Mouse (Mus musculus) heart, embryonic 15.5 days (tissue): ENCODE results near the gene Krt27. TPM values are rescaled to one million over a fixed set of nuclear protein-coding genes. Genes with fewer than 3 reads are reported as not detected.

Experiments
- ATAC-seq: fragments of 200-750 bp; cut with Nextera tagmentation; replicated peaks from 2 replicates; pipeline ENCODE4 v1.8.0; 2017; ENCODE audit warnings: low read depth, moderate TSS enrichment; ENCODE audit not compliant: insufficient number of reproducible peaks, insufficient read depth, low FRiP score
- H3K27ac ChIP-seq: fragments of 300-500 bp; sonication (generic); 2 replicates; pipeline ENCODE4 v1.5.1; 2015; ENCODE audit warnings: mild to moderate bottlenecking, inconsistent platforms
- H3K27me3 ChIP-seq: fragments of 300-500 bp; sonication (generic); 2 replicates; pipeline ENCODE4 v1.6.1; 2015; ENCODE audit warnings: inconsistent platforms
- H3K36me3 ChIP-seq: fragments of 300-500 bp; sonication (generic); 2 replicates; pipeline ENCODE4 v1.6.1; 2015; ENCODE audit warnings: mild to moderate bottlenecking, inconsistent platforms
- H3K4me1 ChIP-seq: fragments of 300-500 bp; sonication (generic); replicated peaks from 2 replicates; pipeline ENCODE4 v1.6.1; 2015; ENCODE audit warnings: inconsistent platforms
- H3K4me2 ChIP-seq: fragments of 300-500 bp; sonication (generic); 2 replicates; pipeline ENCODE4 v1.6.1; 2015; ENCODE audit warnings: inconsistent platforms, mild to moderate bottlenecking, moderate library complexity
- H3K4me3 ChIP-seq: fragments of 300-500 bp; sonication (generic); 2 replicates; pipeline ENCODE4 v1.5.1; 2015; ENCODE audit warnings: mild to moderate bottlenecking, inconsistent platforms
- H3K9ac ChIP-seq: fragments of 300-500 bp; sonication (generic); 2 replicates; pipeline ENCODE4 v1.6.1; 2015; ENCODE audit warnings: mild to moderate bottlenecking, inconsistent platforms
- H3K9me3 ChIP-seq: fragments of 300-500 bp; sonication (generic); replicated peaks from 2 replicates; pipeline ENCODE4 v1.6.1; 2016; ENCODE audit warnings: inconsistent platforms
- WGBS: fragments of 180-500 bp; shearing (Covaris S2); methylation state at CpG from one replicate; pipeline ENCODE4 v1.1.7; 2015; ENCODE audit warnings: mixed read lengths; 5-methylcytosine and 5-hydroxymethylcytosine counted together
- polyA plus RNA-seq: library from polyadenylated mRNA; unstranded; fragments of >200 nt; fragmentation: Nextera tagmentation; extraction: Ambion mirVana; gene quantifications from 2 replicates; pipeline ENCODE4 v1.2.1, GENCODE M21; 2015

Gene Krt27
- polyA plus RNA-seq, 1 experiment from 2014 or later: not detected

DNA sequence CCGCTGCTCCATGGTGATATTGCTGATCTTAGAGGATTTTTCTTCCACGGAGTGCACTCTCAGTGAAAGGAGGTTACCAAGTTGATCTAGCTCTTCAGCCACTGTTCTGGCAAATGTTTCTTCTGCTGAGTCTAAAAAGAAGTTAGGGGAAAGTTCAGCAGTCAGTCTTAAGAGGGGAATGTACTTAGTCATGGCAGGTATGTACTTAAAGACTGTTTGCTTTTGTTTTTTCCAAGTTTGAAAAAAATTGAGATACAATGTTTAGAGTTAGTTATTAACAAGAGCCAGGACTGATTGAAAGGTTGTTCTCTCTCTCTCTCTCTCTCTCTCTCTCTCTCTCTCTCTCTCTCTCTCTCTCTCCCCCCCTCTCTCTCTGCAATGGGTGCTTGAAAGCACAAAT lies 21.2 kb downstream of the Krt27 start:
- Histone ChIP-seq H3K4me3 (no peak overlapping the region), H3K9ac (no peak overlapping the region), H3K27ac (no peak overlapping the region), H3K4me2 (no peak overlapping the region), H3K4me1 (no peaks in the 10 kb centered on the region), H3K27me3 (no peaks in the 10 kb centered on the region), H3K36me3 (no peaks in the 10 kb centered on the region), H3K9me3 (no peaks in the 10 kb centered on the region)
- no peak for ATAC-seq
- 59% methylated on average over 2 of the region's 2 CpGs for WGBS

DNA sequence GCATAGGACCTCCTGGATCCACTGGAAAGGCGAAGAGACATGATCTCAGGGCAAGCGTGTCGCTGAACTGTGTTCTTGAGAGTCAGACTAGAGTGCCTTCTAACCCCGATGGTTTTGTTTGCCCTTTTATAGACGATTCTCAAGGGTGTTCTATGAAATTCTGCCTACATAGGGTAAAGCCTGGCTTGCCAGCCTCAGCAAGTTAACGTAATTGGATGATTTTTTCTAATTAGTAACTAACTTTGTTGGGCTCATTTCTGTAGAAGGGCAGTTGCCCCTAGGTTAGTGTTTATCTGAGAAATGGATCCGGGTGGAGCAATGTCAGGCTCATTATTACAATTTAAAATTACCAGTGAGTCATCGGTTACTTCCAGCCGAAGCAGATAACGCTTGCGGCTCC lies 28.1 kb downstream of the Krt27 start, which contains the start of gene Krt25:
Krt25 (minus strand) TSS at position 101 of the 400 bp plus-strand sequence.
- Histone ChIP-seq H3K27me3 (no peaks in the 10 kb centered on the region; the same call in 1 of the 2 replicates), H3K4me1 (0 out of 2 replicates have a peak, but pooled peaks cover 3% of the 10 kb centered on the region), H3K36me3 (no peaks in the 10 kb centered on the region), H3K27ac (no peak within 1 kb of the TSS), H3K9me3 (no peaks in the 10 kb centered on the region), H3K4me2 (no peak within 1 kb of the TSS), H3K9ac (no peak within 1 kb of the TSS), H3K4me3 (no peak within 1 kb of the TSS)
- ATAC-seq: no peak
- WGBS: 88% methylated on average over 11 of the region's 11 CpGs

DNA sequence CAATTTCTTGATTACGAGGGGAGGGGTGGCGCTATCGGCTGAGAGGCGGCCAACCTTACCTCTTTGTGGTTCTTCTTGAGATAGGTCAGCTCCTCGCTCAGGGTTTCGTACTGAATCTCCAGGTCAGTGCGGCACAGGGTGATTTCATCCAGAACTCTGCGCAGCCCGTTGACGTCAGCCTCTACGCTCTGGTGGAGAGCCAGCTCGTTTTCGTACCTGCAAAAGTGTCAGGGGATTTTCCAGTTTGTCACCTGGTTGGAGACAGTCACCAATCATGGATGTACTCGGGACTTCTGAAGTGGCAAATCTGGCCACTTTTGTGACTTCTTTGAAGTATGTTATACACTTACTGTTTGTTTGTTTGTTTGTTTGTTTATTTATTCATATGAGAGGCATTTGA lies 29.8 kb downstream of the Krt27 start:
- Histone ChIP-seq H3K27me3 (no peaks in the 10 kb centered on the region; the same call in 1 of the 2 replicates), H3K4me1 (0 out of 2 replicates have a peak, but pooled peaks cover 3% of the 10 kb centered on the region), H3K27ac (no peak overlapping the region), H3K4me3 (no peak overlapping the region), H3K36me3 (no peaks in the 10 kb centered on the region), H3K4me2 (no peak overlapping the region), H3K9me3 (no peaks in the 10 kb centered on the region), H3K9ac (no peak overlapping the region)
- ATAC-seq: no peak
- WGBS: 76% methylated on average over 14 of the region's 14 CpGs

DNA sequence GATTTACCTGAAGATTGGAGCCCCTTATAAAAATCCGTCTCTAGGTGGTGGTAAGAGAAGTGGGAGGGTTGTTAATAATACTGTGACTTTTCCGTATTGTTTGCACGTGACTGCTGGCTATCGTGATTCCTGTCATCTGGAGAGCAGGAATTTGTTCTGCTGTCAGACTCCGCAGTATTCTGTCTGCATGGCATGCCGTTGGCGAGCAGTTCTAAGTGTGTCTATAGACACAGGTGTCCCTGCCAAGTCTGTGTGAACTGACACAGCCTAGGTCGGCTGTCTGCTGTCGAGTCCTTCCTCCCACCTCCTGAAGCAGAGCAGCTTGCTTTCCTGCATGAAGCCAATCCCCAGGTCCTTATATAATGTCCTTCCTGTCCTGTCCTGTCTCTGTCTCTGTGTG lies 31.8 kb downstream of the Krt27 start:
- no peak overlapping the region for H3K4me3 ChIP-seq
- H3K4me2 ChIP-seq: peak overlapping the region; percentile 23
- 26% methylated on average over 9 of the region's 9 CpGs for WGBS

DNA sequence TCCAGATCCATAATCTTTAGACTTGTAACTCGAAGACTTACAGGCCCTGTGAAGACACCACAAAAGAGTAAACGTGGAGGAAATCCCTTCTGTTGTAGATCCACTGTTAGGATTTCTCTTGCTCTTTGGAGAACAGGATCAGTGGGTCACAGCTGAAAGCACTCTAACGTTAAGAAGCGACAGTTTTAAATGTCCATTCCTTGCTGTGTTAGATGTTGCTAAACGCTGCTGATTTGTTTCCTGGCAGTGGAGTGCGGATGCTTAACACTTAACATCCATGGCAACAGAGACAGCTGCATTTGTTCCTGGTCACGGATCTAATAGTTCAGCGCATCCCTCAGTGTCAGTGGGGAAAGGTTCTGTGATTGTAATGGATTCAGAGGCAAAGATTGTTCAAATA lies 34.4 kb downstream of the Krt27 start:
- no peaks in the 10 kb centered on the region; the same call in 1 of the 2 replicates for H3K27me3 ChIP-seq
- no peak overlapping the region for H3K4me3 ChIP-seq
- H3K27ac ChIP-seq: no peak overlapping the region
- no peak for ATAC-seq
- 60% methylated on average over 8 of the region's 8 CpGs for WGBS
- H3K4me2 ChIP-seq: no peak overlapping the region
- no peaks in the 10 kb centered on the region for H3K9me3 ChIP-seq
- 0 out of 2 replicates have a peak, but pooled peaks cover 3% of the 10 kb centered on the region for H3K4me1 ChIP-seq
- no peak overlapping the region for H3K9ac ChIP-seq
- no peaks in the 10 kb centered on the region for H3K36me3 ChIP-seq

More for the DNA sequence above, 31.8 kb downstream of the Krt27 start:
- H3K27me3 ChIP-seq: no peaks in the 10 kb centered on the region; the same call in 1 of the 2 replicates
- 0 out of 2 replicates have a peak, but pooled peaks cover 3% of the 10 kb centered on the region for H3K4me1 ChIP-seq
- H3K27ac ChIP-seq: no peak overlapping the region
- H3K9ac ChIP-seq: no peak overlapping the region
- H3K36me3 ChIP-seq: no peaks in the 10 kb centered on the region
- ATAC-seq: no peak; the same call in 1 of the 2 replicates
- no peaks in the 10 kb centered on the region for H3K9me3 ChIP-seq

DNA sequence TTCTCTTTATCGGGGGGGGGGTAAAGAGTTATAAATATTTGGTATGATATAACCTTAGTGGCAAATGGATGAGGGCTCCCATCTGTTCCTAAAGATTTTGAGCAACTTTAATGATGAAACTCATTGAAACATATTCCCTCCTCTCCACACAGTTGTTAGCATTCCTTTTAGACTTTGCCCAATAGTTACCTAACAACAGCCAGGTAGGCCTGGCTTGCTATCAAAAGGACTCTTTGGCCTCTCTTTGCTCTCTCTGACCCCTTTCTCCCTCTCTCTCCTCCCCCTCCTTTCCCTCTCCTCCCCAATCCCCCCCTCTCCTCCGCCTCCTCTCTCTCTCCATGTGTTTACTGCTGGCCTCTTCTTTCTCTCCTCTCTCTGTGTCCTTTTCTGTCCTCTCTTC lies 36.3 kb downstream of the Krt27 start:
- H3K4me2 ChIP-seq: no peak overlapping the region
- no peak overlapping the region for H3K9ac ChIP-seq
- no peaks in the 10 kb centered on the region for H3K9me3 ChIP-seq
- H3K27ac ChIP-seq: no peak overlapping the region
- H3K4me1 ChIP-seq: 0 out of 2 replicates have a peak, but pooled peaks cover 3% of the 10 kb centered on the region
- H3K36me3 ChIP-seq: no peaks in the 10 kb centered on the region
- ATAC-seq: no peak
- WGBS: 83% methylated on average over 2 of the region's 2 CpGs
- H3K4me3 ChIP-seq: no peak overlapping the region
- no peaks in the 10 kb centered on the region for H3K27me3 ChIP-seq

DNA sequence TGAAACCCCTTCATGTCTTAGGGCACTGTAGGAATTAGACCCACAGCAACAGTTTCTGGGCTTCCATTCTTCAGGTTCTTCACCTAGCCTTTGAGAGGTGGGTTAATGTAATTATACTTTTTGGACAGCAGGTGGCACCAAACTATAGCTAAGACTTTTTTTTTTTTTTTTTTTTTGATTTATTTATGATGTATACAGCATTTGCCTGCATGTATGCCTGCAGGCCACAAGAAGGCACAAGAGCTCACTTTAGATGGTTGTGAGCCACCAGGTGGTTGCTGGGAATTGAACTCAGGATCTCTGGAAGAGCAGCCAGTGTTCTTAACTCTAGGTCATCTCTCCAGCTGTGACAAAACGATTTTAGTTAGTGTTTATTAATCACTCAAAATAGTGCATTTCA lies 40.0 kb downstream of the Krt27 start:
- Histone ChIP-seq H3K9ac (no peak overlapping the region), H3K9me3 (no peaks in the 10 kb centered on the region), H3K27ac (no peak overlapping the region), H3K36me3 (no peaks in the 10 kb centered on the region), H3K4me1 (no peaks in the 10 kb centered on the region), H3K27me3 (no peaks in the 10 kb centered on the region), H3K4me3 (no peak overlapping the region), H3K4me2 (no peak overlapping the region)
- no peak for ATAC-seq
- 82% methylated on average over 1 of the region's 1 CpGs for WGBS

DNA sequence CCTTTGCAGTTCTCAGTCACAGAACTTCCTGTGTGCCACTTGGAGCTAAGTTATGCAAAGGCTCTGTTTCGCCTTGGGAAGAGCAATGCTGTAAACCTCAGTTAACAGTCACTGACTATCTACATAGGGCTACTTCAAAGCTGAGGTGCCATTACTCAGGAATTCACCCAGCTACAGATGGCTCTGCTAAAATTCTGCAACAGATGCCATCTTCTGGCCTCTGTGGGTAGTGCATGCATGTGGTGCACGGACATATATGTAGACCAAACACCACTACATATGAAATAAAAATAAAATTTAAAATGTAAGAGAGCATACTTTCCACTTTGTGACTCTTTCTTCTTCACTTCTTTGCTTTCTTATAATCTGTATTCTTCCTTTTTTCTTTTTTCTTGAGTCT lies 43.3 kb downstream of the Krt27 start:
- H3K4me3 ChIP-seq: no peak overlapping the region
- H3K9me3 ChIP-seq: no peaks in the 10 kb centered on the region
- no peak overlapping the region for H3K27ac ChIP-seq
- H3K9ac ChIP-seq: no peak overlapping the region
- ATAC-seq: no peak
- no peaks in the 10 kb centered on the region for H3K36me3 ChIP-seq
- WGBS: 24% methylated on average over 2 of the region's 2 CpGs
- H3K27me3 ChIP-seq: no peaks in the 10 kb centered on the region
- no peaks in the 10 kb centered on the region for H3K4me1 ChIP-seq
- no peak overlapping the region for H3K4me2 ChIP-seq

Other genes with a start within 250 kb of the Krt27 start
- 0.34 and 0.67 TPM in 2 replicates for gene Ccr7, start 196.0 kb downstream of the Krt27 start, polyA plus RNA-seq
- gene Smarce1, start 120.1 kb downstream of the Krt27 start, polyA plus RNA-seq: 136 and 143 TPM in 2 replicates
- gene Krt222, start 107.0 kb downstream of the Krt27 start, polyA plus RNA-seq: 2.1 and 3.1 TPM in 2 replicates
- gene Krt24, start 65.8 kb downstream of the Krt27 start, polyA plus RNA-seq: not detected in 2 replicates
- not detected in 2 replicates for gene Krt25, start 28.2 kb downstream of the Krt27 start, polyA plus RNA-seq
- not detected in 2 replicates for gene Krt26, start 13.1 kb downstream of the Krt27 start, polyA plus RNA-seq
- not detected in 2 replicates for gene Krt28, start 23.8 kb upstream of the Krt27 start, polyA plus RNA-seq
- gene Krt10, start 38.3 kb upstream of the Krt27 start, polyA plus RNA-seq: 11.8 and 18.2 TPM in 2 replicates
- not detected in 2 replicates for gene Krt12, start 71.2 kb upstream of the Krt27 start, polyA plus RNA-seq
- 0.43 and 0.68 TPM in 2 replicates for gene Krt20, start 87.0 kb upstream of the Krt27 start, polyA plus RNA-seq
- gene Krt23, start 142.0 kb upstream of the Krt27 start, polyA plus RNA-seq: 0.32 and 0.35 TPM in 2 replicates
- gene Krt39, start 170.2 kb upstream of the Krt27 start, polyA plus RNA-seq: not detected in 2 replicates
- gene Krt40, start 192.1 kb upstream of the Krt27 start, polyA plus RNA-seq: not detected in 2 replicates
- not detected in 2 replicates for gene Krtap3-3, start 199.8 kb upstream of the Krt27 start, polyA plus RNA-seq
- not detected in 2 replicates for gene Krtap3-2, start 205.7 kb upstream of the Krt27 start, polyA plus RNA-seq
- gene Gm11939, start 208.4 kb upstream of the Krt27 start, polyA plus RNA-seq: not detected in 2 replicates
- not detected in 2 replicates for gene Krtap3-1, start 215.5 kb upstream of the Krt27 start, polyA plus RNA-seq
- gene Krtap1-5, start 229.9 kb upstream of the Krt27 start, polyA plus RNA-seq: not detected in 2 replicates
- not detected in 2 replicates for gene Krtap1-4, start 232.6 kb upstream of the Krt27 start, polyA plus RNA-seq
- gene Krtap1-3, start 240.2 kb upstream of the Krt27 start, polyA plus RNA-seq: not detected in 2 replicates
- gene Krtap9-3, start 247.0 kb upstream of the Krt27 start, polyA plus RNA-seq: not detected in 2 replicates